10 mouse cellular contexts compared by ENCODE assay signal in genomic region chr7:28577826-28578542, GRCm38 (mm10). TPM values are rescaled to one million over a fixed set of nuclear protein-coding genes. Genes with fewer than 3 reads are reported as not detected.
A peak's percentile ranks its signal among the peaks of the same experiment; 100 is the strongest.
DNase-seq lines count a peak whose midpoint lies in the region; ATAC-seq and TF ChIP-seq lines count a peak whose summit lies in the region.
"Had no signal": no experiment of that assay in that cellular context is flagged by ENCODE, and none has a peak within 500 bp of the region (broad histone marks: within the 10 kb centered on the region; RNA-seq: fewer than 3 reads in every experiment).

No protein-coding gene starts in this region.

- WGBS in heart, embryonic 10.5 days, result 68% methylated on average over 9 of the region's 9 CpGs
- 46% methylated on average over 9 of the region's 9 CpGs for WGBS in kidney, adult 2 months
- WGBS in midbrain, embryonic 14.5 days, result 90% methylated on average over 9 of the region's 9 CpGs
- WGBS in hindbrain, embryonic 16.5 days, result 84% methylated on average over 9 of the region's 9 CpGs
- 86% methylated on average over 9 of the region's 9 CpGs for WGBS in midbrain, embryonic 11.5 days

- no peak overlapping the region for H3K4me2 ChIP-seq in midbrain, embryonic 14.5 days (ENCODE audit: low read length)
- H3K4me2 ChIP-seq in hindbrain, embryonic 16.5 days (ENCODE audit: low read length), result no peak overlapping the region
- H3K4me2 ChIP-seq in midbrain, embryonic 11.5 days, result no peak overlapping the region

- TF ChIP-seq CTCF in kidney, adult 2 months (conservative IDR thresholded peaks at IDR 0.05; ENCODE audit: insufficient read depth, insufficient read length, low read depth, low read length), result no peak

- peak overlapping the region; percentile 83 for H3K27ac ChIP-seq in heart, embryonic 10.5 days
- H3K27ac ChIP-seq in kidney, adult 2 months (ENCODE audit: insufficient read depth, low read depth, low read length), result peak overlapping the region; percentile 88
- no peak overlapping the region for H3K27ac ChIP-seq in midbrain, embryonic 14.5 days (replicated peaks; ENCODE audit: low read depth, low read length)
- H3K27ac ChIP-seq in hindbrain, embryonic 16.5 days (ENCODE audit: low read depth, low read length), result no peak overlapping the region
- H3K27ac ChIP-seq in midbrain, embryonic 11.5 days (ENCODE audit: low read depth, low read length), result no peak overlapping the region

- H3K9me3 ChIP-seq in heart, embryonic 10.5 days, result no peaks in the 10 kb centered on the region
- no peaks in the 10 kb centered on the region for H3K9me3 ChIP-seq in midbrain, embryonic 14.5 days (ENCODE audit: control insufficient read depth, low read length)
- no peaks in the 10 kb centered on the region for H3K9me3 ChIP-seq in hindbrain, embryonic 16.5 days (ENCODE audit: control insufficient read depth, low read length)
- H3K9me3 ChIP-seq in midbrain, embryonic 11.5 days (ENCODE audit: control insufficient read depth, low read length), result no peaks in the 10 kb centered on the region

- H3K4me3 ChIP-seq in heart, embryonic 10.5 days, result no peak overlapping the region
- no peak overlapping the region for H3K4me3 ChIP-seq in kidney, adult 2 months (ENCODE audit: insufficient read depth, low read depth, low read length)
- H3K4me3 ChIP-seq in midbrain, embryonic 14.5 days (replicated peaks; ENCODE audit: low read depth, low read length), result no peak overlapping the region
- H3K4me3 ChIP-seq in hindbrain, embryonic 16.5 days (ENCODE audit: low read length), result no peak overlapping the region
- no peak overlapping the region for H3K4me3 ChIP-seq in midbrain, embryonic 11.5 days (ENCODE audit: low read depth, low read length)
- H3K4me3 ChIP-seq: erythroblast, embryonic 14.5 days had no signal

- peaks cover 8% of the 10 kb centered on the region for H3K36me3 ChIP-seq in heart, embryonic 10.5 days
- H3K36me3 ChIP-seq in kidney, adult 2 months (ENCODE audit: control insufficient read depth, insufficient read depth, low read length), result no peaks in the 10 kb centered on the region
- no peaks in the 10 kb centered on the region for H3K36me3 ChIP-seq in midbrain, embryonic 14.5 days (ENCODE audit: control insufficient read depth, insufficient read depth, low read length)
- no peaks in the 10 kb centered on the region for H3K36me3 ChIP-seq in hindbrain, embryonic 16.5 days (ENCODE audit: control insufficient read depth, insufficient read depth, low read length)
- no peaks in the 10 kb centered on the region for H3K36me3 ChIP-seq in midbrain, embryonic 11.5 days (ENCODE audit: control insufficient read depth, insufficient read depth, low read length)

- no peak for TF ChIP-seq POLR2A in kidney, adult 2 months (IDR thresholded peaks at IDR 0.05; ENCODE audit: low read depth, low read length)

- no peak for ATAC-seq in midbrain, embryonic 14.5 days (ENCODE audit: low FRiP score, low TSS enrichment)
- ATAC-seq in hindbrain, embryonic 16.5 days, result no peak
- ATAC-seq in midbrain, embryonic 11.5 days (ENCODE audit: low FRiP score), result no peak

- H3K4me1 ChIP-seq in heart, embryonic 10.5 days, result peaks cover 83% of the 10 kb centered on the region
- H3K4me1 ChIP-seq in kidney, adult 2 months (ENCODE audit: control insufficient read depth, insufficient read depth, low read length), result peaks cover 72% of the 10 kb centered on the region
- H3K4me1 ChIP-seq in midbrain, embryonic 14.5 days (ENCODE audit: control insufficient read depth, insufficient read depth, low read length), result no peaks in the 10 kb centered on the region
- peaks cover 10% of the 10 kb centered on the region for H3K4me1 ChIP-seq in hindbrain, embryonic 16.5 days (ENCODE audit: control insufficient read depth, insufficient read depth, low read depth, low read length)
- no peaks in the 10 kb centered on the region for H3K4me1 ChIP-seq in midbrain, embryonic 11.5 days (ENCODE audit: control insufficient read depth, insufficient read depth, low read length)

- H3K9ac ChIP-seq in midbrain, embryonic 14.5 days (replicated peaks; ENCODE audit: low read length), result no peak overlapping the region
- no peak overlapping the region for H3K9ac ChIP-seq in hindbrain, embryonic 16.5 days (ENCODE audit: low read depth, low read length)
- H3K9ac ChIP-seq in midbrain, embryonic 11.5 days (ENCODE audit: low read length), result no peak overlapping the region

- no peak for DNase-seq in heart, embryonic 10.5 days (ENCODE audit: low spot score)
- no peak for DNase-seq in heart, postnatal 25 days (ENCODE audit: low spot score)
- DNase-seq in MN1 (ENCODE audit: low spot score), result peak; percentile 49
- DNase-seq in kidney, adult 2 months, result peak; percentile 85
- peak; percentile 80 for DNase-seq in lung, postnatal 10 days
- no peak for DNase-seq in midbrain, embryonic 14.5 days
- DNase-seq in midbrain, embryonic 11.5 days (ENCODE audit: low spot score, missing footprints), result no peak
- DNase-seq: left cerebral cortex, postnatal 4 days had no signal

- intact Hi-C loops in heart, postnatal 25 days (cut with DNase I), result no loop called here

- no peaks in the 10 kb centered on the region for H3K27me3 ChIP-seq in heart, embryonic 10.5 days (ENCODE audit: insufficient read depth, poor library complexity, severe bottlenecking)
- H3K27me3 ChIP-seq in kidney, adult 2 months (replicated peaks; ENCODE audit: control insufficient read depth, insufficient read depth, low read length), result no peaks in the 10 kb centered on the region
- H3K27me3 ChIP-seq in midbrain, embryonic 14.5 days (ENCODE audit: control insufficient read depth, insufficient read depth, low read length), result no peaks in the 10 kb centered on the region
- H3K27me3 ChIP-seq in hindbrain, embryonic 16.5 days (replicated peaks; ENCODE audit: control insufficient read depth, insufficient read depth, low read length), result no peaks in the 10 kb centered on the region
- no peaks in the 10 kb centered on the region for H3K27me3 ChIP-seq in midbrain, embryonic 11.5 days (ENCODE audit: control insufficient read depth, insufficient read depth, low read length)

RNA-seq across cellular contexts. Expression of gene Samd4b, which starts 20.0 kb away (rescaled TPM):
- polyA plus RNA-seq in heart, embryonic 10.5 days (2016; fragmentation: Nextera tagmentation; extraction: Ambion mirVana), result 24.5 and 29.7 TPM in 2 replicates
- total RNA-seq in heart, postnatal 25 days (2021), result 10 to 100 TPM; 22.6 to 22.8 TPM
- 67.0 and 79.0 TPM in 2 replicates for polyA plus RNA-seq in kidney, adult 2 months (2012; rRNA removed)
- polyA plus RNA-seq in midbrain, embryonic 14.5 days (2014; fragmentation: Nextera tagmentation; extraction: Ambion mirVana), result 27.2 and 29.5 TPM in 2 replicates
- polyA plus RNA-seq in hindbrain, embryonic 16.5 days (2015; fragmentation: Nextera tagmentation; extraction: Ambion mirVana), result 11.1 and 23.4 TPM in 2 replicates
- polyA plus RNA-seq in midbrain, embryonic 11.5 days (2014; fragmentation: Nextera tagmentation; extraction: Ambion mirVana), result 23.8 and 27.8 TPM in 2 replicates

RNA-seq across cellular contexts. Expression of gene Pak4, which starts 20.0 kb away (rescaled TPM):
- polyA plus RNA-seq in heart, embryonic 10.5 days (2016; fragmentation: Nextera tagmentation; extraction: Ambion mirVana), result 47.2 and 53.0 TPM in 2 replicates
- total RNA-seq in heart, postnatal 25 days (2021), result 1 to 10 TPM; 8.4 to 8.8 TPM
- 36.9 and 41.8 TPM in 2 replicates for polyA plus RNA-seq in kidney, adult 2 months (2012; rRNA removed)
- 12.3 and 15.6 TPM in 2 replicates for polyA plus RNA-seq in midbrain, embryonic 14.5 days (2014; fragmentation: Nextera tagmentation; extraction: Ambion mirVana)
- 18.2 and 21.5 TPM in 2 replicates for polyA plus RNA-seq in hindbrain, embryonic 16.5 days (2015; fragmentation: Nextera tagmentation; extraction: Ambion mirVana)
- polyA plus RNA-seq in midbrain, embryonic 11.5 days (2014; fragmentation: Nextera tagmentation; extraction: Ambion mirVana), result 29.6 and 32.5 TPM in 2 replicates

RNA-seq across cellular contexts. Expression of gene Nccrp1, which starts 30.9 kb away (rescaled TPM):
- polyA plus RNA-seq in heart, embryonic 10.5 days (2016; fragmentation: Nextera tagmentation; extraction: Ambion mirVana), result not detected in 2 replicates
- not detected for total RNA-seq in heart, postnatal 25 days (2021)
- polyA plus RNA-seq in kidney, adult 2 months (2012; rRNA removed), result 57.2 and 85.4 TPM in 2 replicates
- polyA plus RNA-seq in midbrain, embryonic 14.5 days (2014; fragmentation: Nextera tagmentation; extraction: Ambion mirVana), result 0.13 TPM in 1 of 2 replicates, not detected in the other
- polyA plus RNA-seq in hindbrain, embryonic 16.5 days (2015; fragmentation: Nextera tagmentation; extraction: Ambion mirVana), result 0.14 TPM in 1 of 2 replicates, not detected in the other
- not detected in 2 replicates for polyA plus RNA-seq in midbrain, embryonic 11.5 days (2014; fragmentation: Nextera tagmentation; extraction: Ambion mirVana)
- total RNA-seq: left cerebral cortex, postnatal 4 days had no signal

RNA-seq across cellular contexts. Expression of gene Sycn, which starts 37.3 kb away (rescaled TPM):
- not detected in 2 replicates for polyA plus RNA-seq in heart, embryonic 10.5 days (2016; fragmentation: Nextera tagmentation; extraction: Ambion mirVana)
- not detected for total RNA-seq in heart, postnatal 25 days (2021)
- 12.4 and 13.3 TPM in 2 replicates for polyA plus RNA-seq in kidney, adult 2 months (2012; rRNA removed)
- not detected in 2 replicates for polyA plus RNA-seq in midbrain, embryonic 14.5 days (2014; fragmentation: Nextera tagmentation; extraction: Ambion mirVana)
- polyA plus RNA-seq in hindbrain, embryonic 16.5 days (2015; fragmentation: Nextera tagmentation; extraction: Ambion mirVana), result not detected in 2 replicates
- polyA plus RNA-seq in midbrain, embryonic 11.5 days (2014; fragmentation: Nextera tagmentation; extraction: Ambion mirVana), result not detected in 2 replicates
- total RNA-seq: left cerebral cortex, postnatal 4 days had no signal
- polyA plus RNA-seq: erythroblast, embryonic 14.5 days had no signal

RNA-seq across cellular contexts. Expression of gene Acp7, which starts 53.1 kb away (rescaled TPM):
- polyA plus RNA-seq in heart, embryonic 10.5 days (2016; fragmentation: Nextera tagmentation; extraction: Ambion mirVana), result 0.34 TPM in 1 of 2 replicates, not detected in the other
- not detected for total RNA-seq in heart, postnatal 25 days (2021)
- not detected in 2 replicates for polyA plus RNA-seq in kidney, adult 2 months (2012; rRNA removed)
- polyA plus RNA-seq in midbrain, embryonic 14.5 days (2014; fragmentation: Nextera tagmentation; extraction: Ambion mirVana), result not detected in 2 replicates
- 0.31 and 0.34 TPM in 2 replicates for polyA plus RNA-seq in hindbrain, embryonic 16.5 days (2015; fragmentation: Nextera tagmentation; extraction: Ambion mirVana)
- polyA plus RNA-seq in midbrain, embryonic 11.5 days (2014; fragmentation: Nextera tagmentation; extraction: Ambion mirVana), result not detected in 2 replicates
- polyA plus RNA-seq: erythroblast, embryonic 14.5 days had no signal

Comparison
In these comparisons a context has a peak if more than half of its experiments do, and no peak if none do; other contexts are left out.
1. DNase-seq: peak in MN1 (single experiment), kidney, adult 2 months (single experiment) and lung, postnatal 10 days (single experiment); none in heart, embryonic 10.5 days (single experiment), heart, postnatal 25 days (single experiment), midbrain, embryonic 14.5 days (single experiment) and midbrain, embryonic 11.5 days (single experiment).
2. H3K27ac ChIP-seq: peak in heart, embryonic 10.5 days (single experiment) and kidney, adult 2 months (single experiment); none in midbrain, embryonic 14.5 days (single experiment), hindbrain, embryonic 16.5 days (single experiment) and midbrain, embryonic 11.5 days (single experiment).
3. RNA of gene Nccrp1, which starts 30.9 kb away (polyA plus RNA-seq): 57.2 to 85.4 TPM in kidney, adult 2 months; 0.13 TPM in midbrain, embryonic 14.5 days, 0.14 TPM in hindbrain, embryonic 16.5 days, not detected in heart, embryonic 10.5 days and not detected in midbrain, embryonic 11.5 days; every median in the first group is over 10 times any median in the second.